Mouse (Mus musculus) midbrain, embryonic 16.5 days (tissue): ENCODE data around the gene Plxnb2. TPM values are rescaled to one million over a fixed set of nuclear protein-coding genes. Genes with fewer than 3 reads are reported as not detected.

Experiments used
- ATAC-seq: fragments of 200-750 bp; cut with Nextera tagmentation; 2 replicates; pipeline ENCODE4 v1.8.0; 2017; ENCODE audit warnings: moderate TSS enrichment
- H3K27ac ChIP-seq: fragments of 300-500 bp; sonication (generic); 2 replicates; pipeline ENCODE4 v1.5.1; 2014; ENCODE audit warnings: mild to moderate bottlenecking, low read length, mixed read lengths
- H3K27me3 ChIP-seq: fragments of 300-500 bp; sonication (generic); 2 replicates; pipeline ENCODE4 v1.6.1; 2014; ENCODE audit warnings: low read depth, low read length, mixed read lengths; ENCODE audit not compliant: control insufficient read depth, insufficient read depth
- H3K36me3 ChIP-seq: fragments of 300-500 bp; sonication (generic); 2 replicates; pipeline ENCODE4 v1.6.1; 2014; ENCODE audit warnings: mild to moderate bottlenecking, low read length, moderate library complexity, mixed read lengths; ENCODE audit not compliant: control insufficient read depth, insufficient read depth
- H3K4me1 ChIP-seq: fragments of 300-500 bp; sonication (generic); 2 replicates; pipeline ENCODE4 v1.6.1; 2014; ENCODE audit warnings: mild to moderate bottlenecking, low read length, mixed read lengths; ENCODE audit not compliant: control insufficient read depth, insufficient read depth
- H3K4me2 ChIP-seq: fragments of 300-500 bp; sonication (generic); 2 replicates; pipeline ENCODE4 v1.6.1; 2014; ENCODE audit warnings: mild to moderate bottlenecking, low read length, mixed read lengths
- H3K4me3 ChIP-seq: fragments of 300-500 bp; sonication (generic); 2 replicates; pipeline ENCODE4 v1.5.1; 2014; ENCODE audit warnings: low read depth, mild to moderate bottlenecking, low read length, moderate library complexity, mixed read lengths
- H3K9ac ChIP-seq: fragments of 300-500 bp; sonication (generic); 2 replicates; pipeline ENCODE4 v1.6.1; 2014; ENCODE audit warnings: low read depth, low read length, mixed read lengths
- H3K9me3 ChIP-seq: fragments of 300-500 bp; sonication (generic); replicated peaks from 2 replicates; pipeline ENCODE4 v1.6.1; 2014; ENCODE audit warnings: mild to moderate bottlenecking, low read length, mixed read lengths; ENCODE audit not compliant: control insufficient read depth, poor library complexity, severe bottlenecking
- WGBS: fragments of 180-500 bp; shearing (Covaris S2); extraction: QIAGEN DNeasy Blood & Tissue Kit; methylation state at CpG from one replicate; pipeline ENCODE4 v1.1.7; 2014; 5-methylcytosine and 5-hydroxymethylcytosine counted together
- polyA plus RNA-seq: library from polyadenylated mRNA; unstranded; fragments of >200 nt; fragmentation: Nextera tagmentation; extraction: Ambion mirVana; gene quantifications from 2 replicates; pipeline ENCODE4 v1.2.1, GENCODE M21; 2015

The Plxnb2 gene
- polyA plus RNA-seq, 1 experiment from 2014 or later: 90.1 TPM

DNA sequence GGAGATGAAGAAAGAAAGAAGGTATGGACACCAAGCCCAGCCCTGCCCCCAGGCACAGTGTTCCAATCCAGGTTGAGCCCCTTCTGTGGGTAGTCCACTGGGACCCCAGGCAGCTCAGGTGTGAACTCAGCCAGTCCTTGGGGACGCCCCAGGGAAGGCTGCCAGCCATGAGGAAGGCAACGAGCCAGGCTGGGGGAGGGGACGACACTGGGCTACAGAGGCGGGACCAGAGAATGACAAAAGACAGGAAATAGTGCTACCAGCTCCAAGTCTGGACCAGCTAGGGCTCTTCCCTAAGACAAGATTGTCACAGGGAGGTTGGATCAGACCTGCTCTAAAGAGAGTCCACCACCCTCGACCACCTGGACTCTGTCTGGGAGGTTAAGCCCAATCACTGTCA, 3.5 kb downstream of the Plxnb2 start:
- Histone ChIP-seq H3K4me1 (peaks cover 73% of the 10 kb centered on the region), H3K4me2 (peak overlapping the region; percentile 97), H3K27ac (peak overlapping the region; percentile 53; the same call in 1 of the 2 replicates), H3K27me3 (no peaks in the 10 kb centered on the region), H3K9me3 (no peaks in the 10 kb centered on the region), H3K36me3 (no peaks in the 10 kb centered on the region), H3K4me3 (no peak overlapping the region), H3K9ac (0 out of 2 replicates have a peak overlapping the region, but pooled peaks have one; percentile 22)
- no peak for ATAC-seq
- WGBS: 22% methylated on average over 5 of the region's 5 CpGs

DNA sequence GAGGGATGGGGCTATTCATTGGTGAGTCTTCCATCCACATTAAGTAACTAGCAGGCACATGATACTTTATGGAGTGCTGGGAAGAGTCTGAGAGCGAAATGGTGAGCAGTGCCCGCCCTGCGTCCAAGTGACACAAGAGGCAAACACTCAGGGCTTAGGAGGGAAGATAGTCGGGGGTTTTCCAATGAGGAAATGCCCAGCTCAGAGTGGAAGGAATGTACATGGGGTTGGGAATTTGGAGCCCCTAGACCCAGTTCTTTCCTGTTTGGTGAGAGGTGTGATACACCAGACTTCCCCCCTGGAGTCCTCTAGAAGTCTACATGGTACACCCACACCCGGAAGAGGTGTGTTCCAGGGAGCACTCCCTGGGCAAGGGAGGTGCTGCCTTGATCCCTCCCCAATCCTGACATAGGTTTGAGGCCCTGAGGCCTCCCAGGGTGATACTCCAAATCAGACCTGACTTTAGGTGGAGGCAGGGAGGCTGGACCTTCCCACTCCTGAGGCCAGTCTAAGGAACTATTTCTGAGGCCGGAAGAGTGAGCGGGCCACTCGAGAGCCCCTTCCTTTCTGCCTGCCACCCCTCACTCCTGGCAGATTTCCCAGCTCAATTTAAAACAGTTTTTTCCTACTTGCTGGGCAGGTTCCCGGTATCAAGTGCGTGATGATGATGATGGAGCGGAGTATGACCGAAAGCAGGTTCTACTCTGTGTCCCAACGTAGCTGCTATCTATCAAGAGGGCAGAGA, 5.0 kb downstream of the Plxnb2 start:
- Histone ChIP-seq H3K9me3 (no peaks in the 10 kb centered on the region), H3K4me3 (no peak overlapping the region), H3K27me3 (no peaks in the 10 kb centered on the region), H3K27ac (no peak overlapping the region), H3K4me1 (peaks cover 70% of the 10 kb centered on the region), H3K36me3 (no peaks in the 10 kb centered on the region), H3K9ac (no peak overlapping the region), H3K4me2 (no peak overlapping the region)
- 73% methylated on average over 13 of the region's 13 CpGs for WGBS
- no peak for ATAC-seq

DNA sequence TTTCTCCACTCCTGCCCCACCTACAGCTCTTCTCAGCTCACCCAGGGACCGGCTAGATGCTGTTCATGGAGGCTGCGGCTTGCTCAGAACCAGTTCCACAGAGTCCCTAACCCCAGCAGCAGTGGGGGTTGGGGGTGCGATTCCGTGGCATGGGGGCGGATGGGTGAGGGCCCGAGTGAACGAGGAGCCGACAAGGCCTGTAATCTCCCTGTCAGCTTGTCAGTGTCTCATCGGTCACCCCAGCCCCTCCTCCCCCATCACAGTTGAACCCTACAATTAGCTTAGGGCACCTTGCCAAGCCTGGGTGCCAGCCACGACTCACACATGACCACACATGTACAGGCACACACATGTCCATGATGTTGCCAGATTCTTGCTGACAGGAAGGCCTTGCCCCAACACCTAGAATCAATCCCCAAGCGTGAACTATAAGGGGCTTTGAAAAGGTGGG, 5.7 kb downstream of the Plxnb2 start:
- no peak for ATAC-seq

DNA sequence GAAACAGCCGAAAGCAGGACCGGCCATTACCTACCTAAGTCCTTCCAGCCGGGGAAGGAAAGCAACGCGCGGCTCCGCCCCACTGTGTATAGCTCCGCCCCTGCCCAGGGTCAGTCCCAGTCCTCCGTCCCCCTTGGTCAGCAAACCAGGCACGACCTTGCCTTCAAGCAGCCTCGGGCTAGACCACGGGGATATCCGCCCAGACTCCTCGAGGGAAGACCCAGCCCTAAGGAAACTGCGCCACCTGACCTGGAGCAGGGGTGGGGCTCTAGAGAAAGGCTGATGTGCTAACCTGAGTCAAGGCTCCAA, 6.7 kb downstream of the Plxnb2 start:
- Histone ChIP-seq H3K36me3 (0 out of 2 replicates have a peak, but pooled peaks cover 2% of the 10 kb centered on the region), H3K9me3 (no peaks in the 10 kb centered on the region), H3K27ac (peak overlapping the region; percentile 81; the same call in 1 of the 2 replicates), H3K27me3 (no peaks in the 10 kb centered on the region), H3K4me3 (peak overlapping the region; percentile 48), H3K4me2 (peak overlapping the region; percentile 98), H3K4me1 (peaks cover 74% of the 10 kb centered on the region), H3K9ac (peak overlapping the region; percentile 81)
- peak; percentile 44; the same call in 1 of the 2 replicates for ATAC-seq
- WGBS: 2% methylated on average over 15 of the region's 15 CpGs

More for the DNA sequence above, 5.7 kb downstream of the Plxnb2 start:
- Histone ChIP-seq H3K4me2 (peak overlapping the region; percentile 98; the same call in 1 of the 2 replicates), H3K9me3 (no peaks in the 10 kb centered on the region), H3K27me3 (no peaks in the 10 kb centered on the region), H3K36me3 (no peaks in the 10 kb centered on the region), H3K9ac (no peak overlapping the region), H3K4me3 (no peak overlapping the region), H3K4me1 (peaks cover 72% of the 10 kb centered on the region), H3K27ac (no peak overlapping the region)
- WGBS: 49% methylated on average over 11 of the region's 11 CpGs

DNA sequence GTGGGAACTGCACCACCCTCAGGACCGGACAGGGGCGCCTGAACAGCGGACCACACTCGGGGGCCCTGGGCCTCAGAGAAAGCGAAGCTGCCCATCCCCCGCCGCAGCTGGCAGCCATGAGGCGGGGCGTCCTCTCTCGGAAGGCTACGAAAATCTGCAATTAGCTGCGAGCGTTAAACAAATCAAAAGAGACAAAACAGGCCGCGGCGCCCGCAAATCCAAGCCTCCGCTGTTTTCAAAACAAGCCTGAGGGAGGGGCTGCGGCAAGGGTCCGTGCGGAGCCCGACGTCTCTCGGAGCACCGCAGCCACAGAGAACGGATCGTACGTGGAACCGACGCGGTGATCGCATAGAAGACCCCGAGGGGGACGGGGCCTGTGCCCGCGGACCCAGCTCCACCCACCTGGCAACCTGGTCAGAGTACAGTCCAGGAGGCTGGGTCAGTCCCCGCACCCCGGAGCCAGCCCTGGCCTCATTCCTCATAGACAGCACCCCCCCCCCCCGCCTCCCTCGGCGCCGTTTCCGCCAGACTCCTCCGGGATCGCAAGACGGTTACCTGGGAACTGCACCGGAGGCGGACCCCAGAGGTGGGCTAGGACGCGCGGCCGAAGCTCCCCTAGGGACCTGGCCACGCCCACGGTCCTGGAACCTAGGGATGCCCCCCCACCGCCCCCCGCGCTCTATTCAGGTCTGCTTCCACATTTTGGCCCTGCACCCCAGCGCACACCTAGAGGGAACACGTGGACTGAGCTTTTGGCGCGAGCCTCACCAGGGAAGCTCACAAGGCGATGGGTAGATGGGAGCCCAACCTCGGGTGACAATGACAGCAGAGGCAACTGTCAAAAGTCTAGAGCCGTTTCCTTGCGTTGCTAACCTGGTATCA, 7.3 kb downstream of the Plxnb2 start:
- Histone ChIP-seq H3K4me3 (peak overlapping the region; percentile 48), H3K9ac (peak overlapping the region; percentile 81), H3K27ac (peak overlapping the region; percentile 81), H3K4me1 (peaks cover 69% of the 10 kb centered on the region), H3K4me2 (peak overlapping the region; percentile 98), H3K9me3 (no peaks in the 10 kb centered on the region), H3K27me3 (no peaks in the 10 kb centered on the region), H3K36me3 (0 out of 2 replicates have a peak, but pooled peaks cover 3% of the 10 kb centered on the region)
- under 1% methylated on average over 56 of the region's 65 CpGs for WGBS
- peak; percentile 52; the same call in 1 of the 2 replicates for ATAC-seq

DNA sequence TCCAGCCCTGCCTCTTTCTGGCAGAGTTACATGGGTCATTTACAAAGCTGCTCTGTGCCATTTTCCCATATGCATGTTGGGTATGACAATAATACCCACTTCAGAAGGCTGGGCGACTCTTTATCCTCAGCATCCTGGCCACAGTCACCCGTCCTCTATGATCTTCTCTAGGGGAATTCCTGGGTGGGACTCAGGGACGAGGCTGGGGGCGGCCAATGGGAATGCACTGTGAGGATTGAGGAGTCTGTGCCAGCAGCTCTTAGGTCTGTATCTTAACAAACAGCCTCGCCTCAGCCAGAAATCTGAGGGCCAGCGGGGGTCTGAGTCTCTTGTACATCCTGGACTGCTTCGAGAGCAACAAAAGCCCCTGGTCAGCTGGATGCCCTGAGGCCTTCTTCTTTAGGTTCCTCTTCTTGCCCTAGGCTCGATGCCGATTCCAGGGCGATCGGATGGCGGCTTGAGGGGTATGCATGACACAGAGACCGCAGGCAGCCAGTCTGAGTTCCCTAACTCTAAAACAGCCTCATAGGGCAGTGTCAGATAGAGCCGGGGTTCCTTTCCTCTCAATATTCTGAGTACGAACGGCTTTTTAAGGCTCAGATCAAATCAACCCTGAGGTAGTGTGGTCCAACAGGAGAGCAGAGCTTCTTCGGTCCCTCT, 8.2 kb downstream of the Plxnb2 start:
- Histone ChIP-seq H3K36me3 (peaks cover 5% of the 10 kb centered on the region; the same call in 1 of the 2 replicates), H3K27me3 (no peaks in the 10 kb centered on the region), H3K9me3 (no peaks in the 10 kb centered on the region), H3K4me2 (peak overlapping the region; percentile 98), H3K4me3 (peak overlapping the region; percentile 48), H3K4me1 (peaks cover 60% of the 10 kb centered on the region), H3K27ac (peak overlapping the region; percentile 81), H3K9ac (peak overlapping the region; percentile 81)
- WGBS: 21% methylated on average over 17 of the region's 17 CpGs
- no peak for ATAC-seq

DNA sequence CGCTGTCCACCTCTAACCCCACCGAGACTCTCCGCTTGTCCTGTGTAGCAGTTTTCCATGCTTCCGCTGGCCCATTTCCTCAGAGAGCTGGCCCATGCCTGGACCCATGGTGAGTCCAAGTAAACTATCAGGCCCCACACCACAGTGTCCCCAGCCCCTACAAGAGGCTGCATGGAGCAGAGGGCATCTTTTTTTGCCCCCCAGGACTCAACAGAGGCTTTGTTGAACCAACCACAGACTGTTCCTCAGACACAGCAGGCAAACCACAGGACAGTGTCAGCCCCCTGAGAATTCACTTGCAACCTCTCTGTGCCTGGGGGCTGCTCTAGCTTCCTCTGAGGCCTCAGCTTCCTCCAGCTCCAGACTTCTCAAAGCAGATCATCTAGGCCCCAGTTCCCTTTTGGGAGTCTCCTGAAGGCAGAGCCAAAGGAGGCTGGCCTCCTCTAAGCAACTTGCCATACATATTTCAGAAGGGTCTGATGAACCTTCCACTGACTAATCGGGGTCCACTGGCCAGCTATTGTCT, 9.0 kb downstream of the Plxnb2 start:
- H3K9ac ChIP-seq: no peak overlapping the region
- peaks cover 13% of the 10 kb centered on the region for H3K36me3 ChIP-seq
- ATAC-seq: no peak
- H3K4me2 ChIP-seq: no peak overlapping the region
- no peak overlapping the region for H3K27ac ChIP-seq
- peaks cover 52% of the 10 kb centered on the region for H3K4me1 ChIP-seq
- H3K27me3 ChIP-seq: no peaks in the 10 kb centered on the region
- WGBS: 91% methylated on average over 5 of the region's 5 CpGs
- no peak overlapping the region for H3K4me3 ChIP-seq
- no peaks in the 10 kb centered on the region for H3K9me3 ChIP-seq

DNA sequence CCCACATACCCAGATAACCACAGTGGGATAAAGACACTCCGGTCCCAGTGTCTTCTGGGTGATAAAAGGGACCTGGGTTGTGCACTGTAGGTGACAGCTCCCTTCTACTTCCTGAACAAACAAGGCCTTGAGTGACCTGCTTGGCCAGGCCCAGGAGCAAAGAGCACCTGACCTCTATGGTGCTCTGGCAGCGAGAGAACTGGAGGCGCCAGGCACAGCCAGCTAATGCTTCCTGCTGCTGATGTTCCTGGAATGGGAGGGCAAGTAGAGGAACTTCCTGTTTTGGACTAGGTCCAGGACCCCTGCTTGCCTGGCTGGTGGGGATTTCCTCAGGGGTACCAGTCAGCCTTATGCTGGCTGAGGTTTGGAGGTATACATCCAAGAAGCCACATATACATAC, 10.5 kb downstream of the Plxnb2 start:
- WGBS: 76% methylated on average over 3 of the region's 3 CpGs
- no peak overlapping the region for H3K4me2 ChIP-seq
- H3K4me1 ChIP-seq: peaks cover 43% of the 10 kb centered on the region
- peaks cover 18% of the 10 kb centered on the region for H3K36me3 ChIP-seq
- ATAC-seq: no peak
- no peak overlapping the region for H3K9ac ChIP-seq
- no peak overlapping the region for H3K27ac ChIP-seq
- H3K9me3 ChIP-seq: no peaks in the 10 kb centered on the region
- no peak overlapping the region for H3K4me3 ChIP-seq
- H3K27me3 ChIP-seq: no peaks in the 10 kb centered on the region
